Comparison of ENCODE assay signal across 9 mouse cellular contexts in the genomic region with DNA sequence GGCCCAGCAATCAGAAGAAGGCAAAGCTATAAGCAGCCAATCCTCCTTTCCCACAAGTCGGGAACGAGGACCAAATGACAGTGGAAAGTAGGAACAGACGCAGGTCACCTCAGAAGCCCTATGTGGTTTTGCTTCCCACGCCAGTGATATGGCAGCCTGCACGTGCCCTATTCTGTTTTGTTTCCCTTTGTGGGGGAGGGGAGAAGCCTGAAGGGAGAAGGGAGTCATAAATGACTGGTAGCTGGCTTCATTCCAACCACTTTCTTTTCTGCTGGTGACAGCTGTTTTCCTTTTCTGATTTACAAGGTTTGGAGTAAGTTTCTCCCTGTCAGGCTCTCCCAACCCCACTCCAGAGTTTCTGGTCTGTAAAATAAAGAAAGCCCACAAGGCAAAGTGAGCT. TPM values are rescaled to one million over a fixed set of nuclear protein-coding genes. Genes with fewer than 3 reads are reported as not detected.
DNase-seq lines count a peak whose midpoint lies in the region; ATAC-seq and TF ChIP-seq lines count a peak whose summit lies in the region.
"Had no signal": no experiment of that assay in that cellular context is flagged by ENCODE, and none has a peak within 500 bp of the region (broad histone marks: within the 10 kb centered on the region; RNA-seq: fewer than 3 reads in every experiment).

No protein-coding gene starts in this region.

- peaks cover 1% of the 10 kb centered on the region; the same call in 1 of the 2 replicates for H3K79me2 ChIP-seq in MEL (ENCODE audit: control insufficient read depth, insufficient read depth, low read length, poor library complexity)

- no peaks in the 10 kb centered on the region for H3K27me3 ChIP-seq in forebrain, embryonic 14.5 days (replicated peaks; ENCODE audit: control insufficient read depth, insufficient read depth, low read length)
- H3K27me3 ChIP-seq in forebrain, embryonic 11.5 days (ENCODE audit: control insufficient read depth, insufficient read depth, low read length): no peaks in the 10 kb centered on the region
- no peaks in the 10 kb centered on the region for H3K27me3 ChIP-seq in MEL (ENCODE audit: control insufficient read depth in 1 of 2, insufficient read depth in 2 of 2, low read length in 2 of 2)
- H3K27me3 ChIP-seq in heart, embryonic 11.5 days (ENCODE audit: control insufficient read depth, insufficient read depth, low read length): no peaks in the 10 kb centered on the region

- no peak overlapping the region for H3K9ac ChIP-seq in forebrain, embryonic 14.5 days (ENCODE audit: low read length)
- H3K9ac ChIP-seq in forebrain, embryonic 11.5 days (ENCODE audit: low read length): no peak overlapping the region
- H3K9ac ChIP-seq in MEL (ENCODE audit: control insufficient read depth, low read depth, low read length, poor library complexity, severe bottlenecking): no peak overlapping the region
- no peak overlapping the region for H3K9ac ChIP-seq in heart, embryonic 11.5 days (ENCODE audit: low read depth, low read length)

- ATAC-seq in forebrain, embryonic 14.5 days: peak; percentile 61
- ATAC-seq in forebrain, embryonic 11.5 days (replicated peaks; ENCODE audit: low FRiP score): no peak
- no peak for ATAC-seq in heart, embryonic 11.5 days (replicated peaks; ENCODE audit: insufficient number of reproducible peaks, low FRiP score, low TSS enrichment)

- no peak for TF ChIP-seq RAD21 in MEL (IDR thresholded peaks at IDR 0.05; ENCODE audit: low read depth, low read length)

- H3K9me3 ChIP-seq in forebrain, embryonic 14.5 days (replicated peaks; ENCODE audit: control insufficient read depth, low read length): no peaks in the 10 kb centered on the region
- H3K9me3 ChIP-seq in forebrain, embryonic 11.5 days (ENCODE audit: control insufficient read depth, low read length): no peaks in the 10 kb centered on the region
- H3K9me3 ChIP-seq in MEL (replicated peaks; ENCODE audit: insufficient read depth, low read length): no peaks in the 10 kb centered on the region
- no peaks in the 10 kb centered on the region for H3K9me3 ChIP-seq in heart, embryonic 11.5 days (replicated peaks; ENCODE audit: control insufficient read depth, low read length)

- TF ChIP-seq POLR2A in MEL (IDR thresholded peaks at IDR 0.05; ENCODE audit: control insufficient read depth in 1 of 2, insufficient read depth in 1 of 2, low read depth in 1 of 2, low read length in 2 of 2, poor library complexity in 1 of 2): no peak; a peak in 1 of 4 replicates

- no peak for TF ChIP-seq EP300 in MEL (IDR thresholded peaks at IDR 0.05; ENCODE audit: low read depth in 1 of 2, low read length in 2 of 2)

- peak overlapping the region; percentile 44 for H3K27ac ChIP-seq in forebrain, embryonic 14.5 days (ENCODE audit: low read depth, low read length)
- H3K27ac ChIP-seq in forebrain, embryonic 11.5 days (ENCODE audit: low read depth, low read length): no peak overlapping the region
- H3K27ac ChIP-seq in MEL (ENCODE audit: control insufficient read depth, low read depth, low read length): no peak overlapping the region
- peak overlapping the region; percentile 50; the same call in 1 of the 2 replicates for H3K27ac ChIP-seq in heart, embryonic 11.5 days (ENCODE audit: low read depth, low read length)

- peaks cover 100% of the 10 kb centered on the region for H3K36me3 ChIP-seq in forebrain, embryonic 14.5 days (ENCODE audit: control insufficient read depth, insufficient read depth, low read length)
- H3K36me3 ChIP-seq in forebrain, embryonic 11.5 days (ENCODE audit: control insufficient read depth, insufficient read depth, low read length): peaks cover 73% of the 10 kb centered on the region
- H3K36me3 ChIP-seq in MEL (ENCODE audit: control insufficient read depth in 1 of 2, insufficient read depth in 2 of 2, low read length in 2 of 2): peaks cover 0 to 46% of the 10 kb centered on the region in 2 experiments; a peak in 2 of 4 replicates
- peaks cover 84% of the 10 kb centered on the region for H3K36me3 ChIP-seq in heart, embryonic 11.5 days (ENCODE audit: control insufficient read depth, insufficient read depth, low read length)

- H3K4me3 ChIP-seq in forebrain, embryonic 14.5 days (ENCODE audit: low read depth, low read length): no peak overlapping the region
- no peak overlapping the region for H3K4me3 ChIP-seq in forebrain, embryonic 11.5 days (ENCODE audit: low read depth, low read length)
- no peak overlapping the region for H3K4me3 ChIP-seq in MEL (ENCODE audit: control insufficient read depth in 1 of 2, insufficient read depth in 1 of 2, low read depth in 2 of 2, low read length in 2 of 2)
- H3K4me3 ChIP-seq in heart, embryonic 11.5 days (ENCODE audit: low read depth, low read length): no peak overlapping the region

- DNase-seq in forebrain, embryonic 14.5 days (ENCODE audit: low spot score): peak; percentile 86
- no peak for DNase-seq in forebrain, embryonic 11.5 days (ENCODE audit: low spot score)
- DNase-seq in MEL (ENCODE audit: low read depth, low spot score): no peak
- peak; percentile 57 to 74 for DNase-seq in kidney, postnatal 25 days
- DNase-seq in ovary, adult 18-20 months (ENCODE audit: low spot score): no peak
- no peak for DNase-seq in layer of hippocampus, postnatal 36 days
- DNase-seq in layer of hippocampus, adult 9-10 months (ENCODE audit: low spot score): no peak
- DNase-seq: cerebellum, adult 11 months had no signal

- WGBS in forebrain, embryonic 14.5 days: 27% methylated on average over 5 of the region's 5 CpGs
- 79% methylated on average over 5 of the region's 5 CpGs for WGBS in forebrain, embryonic 11.5 days
- 36% methylated on average over 5 of the region's 5 CpGs for WGBS in heart, embryonic 11.5 days (ENCODE audit: insufficient replicate concordance)

- peaks cover 7% of the 10 kb centered on the region; the same call in 1 of the 2 replicates for H3K4me1 ChIP-seq in forebrain, embryonic 14.5 days (ENCODE audit: control insufficient read depth, insufficient read depth, low read length)
- no peaks in the 10 kb centered on the region for H3K4me1 ChIP-seq in forebrain, embryonic 11.5 days (replicated peaks; ENCODE audit: control insufficient read depth, insufficient read depth, low read length)
- H3K4me1 ChIP-seq in MEL (ENCODE audit: control insufficient read depth in 1 of 2, insufficient read depth in 2 of 2, low read length in 2 of 2): no peaks in the 10 kb centered on the region
- peaks cover 30% of the 10 kb centered on the region for H3K4me1 ChIP-seq in heart, embryonic 11.5 days (ENCODE audit: control insufficient read depth, insufficient read depth, low read length)

- H3K4me2 ChIP-seq in forebrain, embryonic 14.5 days (ENCODE audit: low read length): no peak overlapping the region
- H3K4me2 ChIP-seq in forebrain, embryonic 11.5 days (ENCODE audit: low read depth, low read length, severe bottlenecking): no peak overlapping the region
- H3K4me2 ChIP-seq in heart, embryonic 11.5 days: no peak overlapping the region

- TF ChIP-seq CTCF in MEL (IDR thresholded peaks at IDR 0.05 in 2 of 3, conservative IDR thresholded peaks at IDR 0.05 in 1 of 3; ENCODE audit: control insufficient read depth in 1 of 3, insufficient read depth in 1 of 3, low read depth in 2 of 3, low read length in 3 of 3, poor library complexity in 1 of 3, severe bottlenecking in 1 of 3): no peak

TF ChIP-seq in MEL, 35 proteins besides CTCF, POLR2A, EP300 and RAD21:
- no peak for TF ChIP-seq JUND (IDR thresholded peaks at IDR 0.05; ENCODE audit: low read depth, low read length)
- TF ChIP-seq NELFE (IDR thresholded peaks at IDR 0.05; ENCODE audit: low read depth, low read length): no peak
- TF ChIP-seq UBTF (IDR thresholded peaks at IDR 0.05; ENCODE audit: borderline replicate concordance, insufficient read depth, low read depth, low read length): no peak
- no peak for TF ChIP-seq MAX (IDR thresholded peaks at IDR 0.05; ENCODE audit: low read length)
- no peak for TF ChIP-seq POLR2AphosphoS2 (IDR thresholded peaks at IDR 0.05; ENCODE audit: low read length)
- no peak for TF ChIP-seq POLR2AphosphoS5 (IDR thresholded peaks at IDR 0.05; ENCODE audit: borderline replicate concordance, low read depth, low read length)
- no peak for TF ChIP-seq MAFK (IDR thresholded peaks at IDR 0.05; ENCODE audit: borderline replicate concordance, low read depth, low read length)
- no peak for TF ChIP-seq GATA1 (IDR thresholded peaks at IDR 0.05; ENCODE audit: low read depth, low read length)
- peak; percentile 72; the same call in 1 of the 2 replicates for TF ChIP-seq BHLHE40 (IDR thresholded peaks at IDR 0.05; ENCODE audit: borderline replicate concordance, low read depth, low read length)

RNA-seq across cellular contexts. Expression of a gene that starts 17.8 kb away (rescaled TPM):
- polyA plus RNA-seq in forebrain, embryonic 14.5 days (2014; fragmentation: Nextera tagmentation; extraction: Ambion mirVana): 7.0 and 8.1 TPM in 2 replicates
- polyA plus RNA-seq in forebrain, embryonic 11.5 days (2014; fragmentation: Nextera tagmentation; extraction: Ambion mirVana): 17.2 and 17.8 TPM in 2 replicates
- total RNA-seq in MEL (2012; rRNA removed): 7.9 and 8.5 TPM in 2 replicates
- polyA plus RNA-seq in MEL (2012; ENCODE audit: insufficient read depth in 1 of 2, insufficient read length in 2 of 2, low read depth in 1 of 2, low replicate concordance in 2 of 2, missing spikeins in 1 of 2): 10 to 100 TPM in 1 of 2 experiments, not detected in 1; 12.0 TPM
- polyA plus RNA-seq in heart, embryonic 11.5 days (2014; fragmentation: Nextera tagmentation; extraction: Ambion mirVana): 11.4 and 13.9 TPM in 2 replicates
- 1 to 10 TPM; 8.3 to 9.1 TPM for total RNA-seq in layer of hippocampus, postnatal 36 days (2021)

RNA-seq across cellular contexts. Expression of a gene that starts 40.3 kb away (rescaled TPM):
- 2.0 and 2.5 TPM in 2 replicates for polyA plus RNA-seq in forebrain, embryonic 14.5 days (2014; fragmentation: Nextera tagmentation; extraction: Ambion mirVana)
- 4.8 and 6.3 TPM in 2 replicates for polyA plus RNA-seq in forebrain, embryonic 11.5 days (2014; fragmentation: Nextera tagmentation; extraction: Ambion mirVana)
- 6.7 and 6.9 TPM in 2 replicates for total RNA-seq in MEL (2012; rRNA removed)
- polyA plus RNA-seq in MEL (2012; ENCODE audit: insufficient read depth in 1 of 2, insufficient read length in 2 of 2, low read depth in 1 of 2, low replicate concordance in 2 of 2, missing spikeins in 1 of 2): 10 to 100 TPM in 1 of 2 experiments, not detected in 1; 15.6 TPM
- polyA plus RNA-seq in heart, embryonic 11.5 days (2014; fragmentation: Nextera tagmentation; extraction: Ambion mirVana): 1.5 and 2.5 TPM in 2 replicates
- total RNA-seq in layer of hippocampus, postnatal 36 days (2021): 10 to 100 TPM; 30.1 to 32.8 TPM

Comparison
In these comparisons a context has a peak if more than half of its experiments do, and no peak if none do; other contexts are left out.
1. DNase-seq: peak in forebrain, embryonic 14.5 days (single experiment) and kidney, postnatal 25 days (2 of 2); none in forebrain, embryonic 11.5 days (single experiment), MEL (single experiment), ovary, adult 18-20 months (single experiment), layer of hippocampus, postnatal 36 days (0 of 2) and layer of hippocampus, adult 9-10 months (single experiment).
2. H3K27ac ChIP-seq: peak in forebrain, embryonic 14.5 days (single experiment) and heart, embryonic 11.5 days (single experiment); none in forebrain, embryonic 11.5 days (single experiment) and MEL (single experiment).